7 mouse cellular contexts compared by ENCODE assay signal in the genomic region with DNA sequence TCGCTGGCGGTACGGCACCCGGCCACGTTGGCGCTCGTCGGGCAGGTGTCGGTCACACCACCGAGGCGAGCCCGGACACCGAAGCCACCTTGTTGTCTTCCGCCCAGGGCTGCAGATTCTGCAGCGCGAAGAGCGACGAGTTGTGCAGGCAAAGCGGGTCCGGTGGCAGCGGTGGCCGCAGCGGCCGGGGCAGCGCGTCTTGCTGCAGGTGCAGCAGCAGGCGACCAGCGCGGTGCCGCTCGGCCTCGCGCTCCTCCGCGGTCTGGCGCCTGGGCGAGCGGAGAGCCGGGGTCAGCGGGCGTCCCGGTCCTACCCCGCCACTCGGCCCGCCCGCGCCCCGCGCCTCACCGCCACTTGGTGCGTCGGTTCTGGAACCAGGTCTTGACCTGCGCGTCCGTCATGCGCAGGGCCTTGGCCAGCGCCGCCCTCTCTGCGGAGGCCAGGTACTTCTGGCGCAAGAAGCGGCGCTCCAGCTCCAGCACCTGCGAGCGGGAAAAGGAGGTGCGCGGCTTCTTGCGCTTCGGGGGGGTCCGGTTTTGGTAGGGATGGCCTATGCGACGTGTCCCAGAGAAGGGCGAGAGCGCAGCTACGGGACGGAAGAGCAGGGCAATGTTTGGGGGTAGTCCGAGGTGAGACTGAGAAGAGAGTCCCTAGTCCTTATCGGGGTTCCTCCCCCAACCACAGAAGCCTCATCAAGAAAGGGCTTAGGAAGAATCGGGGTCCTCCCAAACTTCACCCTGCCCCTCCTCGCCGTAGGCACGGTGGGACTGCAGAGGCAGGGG. TPM values are rescaled to one million over a fixed set of nuclear protein-coding genes. Genes with fewer than 3 reads are reported as not detected.
DNase-seq lines count a peak whose midpoint lies in the region; ATAC-seq lines count a peak whose summit lies in the region.

No protein-coding gene starts in this region.

- peaks cover 95% of the 10 kb centered on the region for H3K27me3 ChIP-seq in megakaryocyte, embryonic 14.5 days (replicated peaks)
- peaks cover 100% of the 10 kb centered on the region for H3K27me3 ChIP-seq in hindbrain, embryonic 10.5 days (ENCODE audit: insufficient read depth, poor library complexity, severe bottlenecking)
- peaks cover 100% of the 10 kb centered on the region for H3K27me3 ChIP-seq in liver, embryonic 13.5 days

- no peak for ATAC-seq in megakaryocyte, adult 5-6 weeks (ENCODE audit: poor library complexity, severe bottlenecking)
- no peak for ATAC-seq in liver, embryonic 13.5 days (ENCODE audit: low read depth)

- peak overlapping the region; percentile 53 for H3K4me2 ChIP-seq in liver, embryonic 13.5 days

- H3K36me3 ChIP-seq in megakaryocyte, embryonic 14.5 days (replicated peaks; ENCODE audit: low read length), result peaks cover 22% of the 10 kb centered on the region
- H3K36me3 ChIP-seq in hindbrain, embryonic 10.5 days, result no peaks in the 10 kb centered on the region
- no peaks in the 10 kb centered on the region for H3K36me3 ChIP-seq in liver, embryonic 13.5 days

- H3K9me3 ChIP-seq in megakaryocyte, embryonic 14.5 days, result no peaks in the 10 kb centered on the region
- H3K9me3 ChIP-seq in hindbrain, embryonic 10.5 days, result no peaks in the 10 kb centered on the region
- no peaks in the 10 kb centered on the region for H3K9me3 ChIP-seq in liver, embryonic 13.5 days (replicated peaks)

- peak; percentile 50 for DNase-seq in hindbrain, embryonic 10.5 days (ENCODE audit: low spot score)
- DNase-seq in liver, embryonic 13.5 days, result no peak
- DNase-seq in cerebellum, adult 11 months, result no peak
- no peak for DNase-seq in urinary bladder, postnatal 25 days (ENCODE audit: low spot score)
- DNase-seq in Muller cell, postnatal 12 days (ENCODE audit: inconsistent ontology term), result no peak

- under 1% methylated on average over 81 of the region's 81 CpGs for WGBS in hindbrain, embryonic 10.5 days
- 2% methylated on average over 81 of the region's 81 CpGs for WGBS in liver, embryonic 13.5 days (ENCODE audit: insufficient replicate concordance)

- H3K9ac ChIP-seq in liver, embryonic 13.5 days, result no peak overlapping the region

- 0 out of 2 replicates have a peak overlapping the region, but pooled peaks have one; percentile 8 for H3K27ac ChIP-seq in hindbrain, embryonic 10.5 days
- H3K27ac ChIP-seq in liver, embryonic 13.5 days, result no peak overlapping the region

- peak overlapping the region; percentile 88 for H3K4me3 ChIP-seq in megakaryocyte, embryonic 14.5 days (replicated peaks)
- peak overlapping the region; percentile 41 for H3K4me3 ChIP-seq in hindbrain, embryonic 10.5 days
- peak overlapping the region; percentile 38 for H3K4me3 ChIP-seq in liver, embryonic 13.5 days (replicated peaks)

- peaks cover 57% of the 10 kb centered on the region for H3K4me1 ChIP-seq in megakaryocyte, embryonic 14.5 days
- peaks cover 45% of the 10 kb centered on the region for H3K4me1 ChIP-seq in hindbrain, embryonic 10.5 days (replicated peaks)
- H3K4me1 ChIP-seq in liver, embryonic 13.5 days (replicated peaks), result peaks cover 34% of the 10 kb centered on the region

RNA-seq across cellular contexts. Expression of a gene that starts 1.2 kb away (rescaled TPM):
- not detected in 2 replicates for polyA plus RNA-seq in megakaryocyte, embryonic 14.5 days (2012; ENCODE audit: insufficient read depth, low replicate concordance)
- total RNA-seq in megakaryocyte, adult 5-6 weeks (2015), result not detected in 2 replicates
- total RNA-seq in megakaryocyte, adult 5-6 weeks (2017), result not detected in 2 replicates
- polyA plus RNA-seq in hindbrain, embryonic 10.5 days (2016; fragmentation: Nextera tagmentation; extraction: Ambion mirVana), result 5.6 and 12.3 TPM in 2 replicates
- polyA plus RNA-seq in liver, embryonic 13.5 days (2015; fragmentation: Nextera tagmentation; extraction: Ambion mirVana), result 0.14 TPM in 1 of 2 replicates, not detected in the other

RNA-seq across cellular contexts. Expression of a gene that starts 8.8 kb away (rescaled TPM):
- 6.8 and 7.3 TPM in 2 replicates for polyA plus RNA-seq in megakaryocyte, embryonic 14.5 days (2012; ENCODE audit: insufficient read depth, low replicate concordance)
- 28.9 and 37.5 TPM in 2 replicates for total RNA-seq in megakaryocyte, adult 5-6 weeks (2015)
- total RNA-seq in megakaryocyte, adult 5-6 weeks (2017), result 10.5 and 16.6 TPM in 2 replicates
- 41.1 and 42.2 TPM in 2 replicates for polyA plus RNA-seq in hindbrain, embryonic 10.5 days (2016; fragmentation: Nextera tagmentation; extraction: Ambion mirVana)
- 19.3 and 21.2 TPM in 2 replicates for polyA plus RNA-seq in liver, embryonic 13.5 days (2015; fragmentation: Nextera tagmentation; extraction: Ambion mirVana)

RNA-seq across cellular contexts. Expression of a gene that starts 11.3 kb away (rescaled TPM):
- polyA plus RNA-seq in megakaryocyte, embryonic 14.5 days (2012; ENCODE audit: insufficient read depth, low replicate concordance), result 0.22 TPM in 1 of 2 replicates, not detected in the other
- 2.2 and 2.3 TPM in 2 replicates for total RNA-seq in megakaryocyte, adult 5-6 weeks (2015)
- total RNA-seq in megakaryocyte, adult 5-6 weeks (2017), result 0.62 and 1.2 TPM in 2 replicates
- polyA plus RNA-seq in hindbrain, embryonic 10.5 days (2016; fragmentation: Nextera tagmentation; extraction: Ambion mirVana), result 2.2 and 3.5 TPM in 2 replicates
- 5.3 and 5.6 TPM in 2 replicates for polyA plus RNA-seq in liver, embryonic 13.5 days (2015; fragmentation: Nextera tagmentation; extraction: Ambion mirVana)

RNA-seq across cellular contexts. Expression of a gene that starts 13.8 kb away (rescaled TPM):
- polyA plus RNA-seq in megakaryocyte, embryonic 14.5 days (2012; ENCODE audit: insufficient read depth, low replicate concordance), result 27.7 and 49.5 TPM in 2 replicates
- 53.9 and 55.6 TPM in 2 replicates for total RNA-seq in megakaryocyte, adult 5-6 weeks (2015)
- total RNA-seq in megakaryocyte, adult 5-6 weeks (2017), result 34.1 and 41.4 TPM in 2 replicates
- 70.9 and 82.5 TPM in 2 replicates for polyA plus RNA-seq in hindbrain, embryonic 10.5 days (2016; fragmentation: Nextera tagmentation; extraction: Ambion mirVana)
- polyA plus RNA-seq in liver, embryonic 13.5 days (2015; fragmentation: Nextera tagmentation; extraction: Ambion mirVana), result 131 and 132 TPM in 2 replicates

RNA-seq across cellular contexts. Expression of a gene that starts 14.6 kb away (rescaled TPM):
- polyA plus RNA-seq in megakaryocyte, embryonic 14.5 days (2012; ENCODE audit: insufficient read depth, low replicate concordance), result 1,695 and 4,915 TPM in 2 replicates
- total RNA-seq in megakaryocyte, adult 5-6 weeks (2015), result 156 and 191 TPM in 2 replicates
- total RNA-seq in megakaryocyte, adult 5-6 weeks (2017), result 143 and 168 TPM in 2 replicates
- 169 and 179 TPM in 2 replicates for polyA plus RNA-seq in hindbrain, embryonic 10.5 days (2016; fragmentation: Nextera tagmentation; extraction: Ambion mirVana)
- polyA plus RNA-seq in liver, embryonic 13.5 days (2015; fragmentation: Nextera tagmentation; extraction: Ambion mirVana), result 186 and 197 TPM in 2 replicates

Comparison
In these comparisons a context has a peak if more than half of its experiments do, and no peak if none do; other contexts are left out.
1. H3K4me3 ChIP-seq: peak in every context shown above with its lines; median percentile 88 in megakaryocyte, embryonic 14.5 days; 41 in hindbrain, embryonic 10.5 days; 38 in liver, embryonic 13.5 days.